Mouse (Mus musculus): ENCODE measurements around the gene Siae. TPM values are rescaled to one million over a fixed set of nuclear protein-coding genes. Genes with fewer than 3 reads are reported as not detected.
A peak's percentile ranks its signal among the peaks of the same experiment; 100 is the strongest.

The Siae gene
- polyA plus RNA-seq, 1 experiment from 2014 or later, result 5.5 TPM

DNA sequence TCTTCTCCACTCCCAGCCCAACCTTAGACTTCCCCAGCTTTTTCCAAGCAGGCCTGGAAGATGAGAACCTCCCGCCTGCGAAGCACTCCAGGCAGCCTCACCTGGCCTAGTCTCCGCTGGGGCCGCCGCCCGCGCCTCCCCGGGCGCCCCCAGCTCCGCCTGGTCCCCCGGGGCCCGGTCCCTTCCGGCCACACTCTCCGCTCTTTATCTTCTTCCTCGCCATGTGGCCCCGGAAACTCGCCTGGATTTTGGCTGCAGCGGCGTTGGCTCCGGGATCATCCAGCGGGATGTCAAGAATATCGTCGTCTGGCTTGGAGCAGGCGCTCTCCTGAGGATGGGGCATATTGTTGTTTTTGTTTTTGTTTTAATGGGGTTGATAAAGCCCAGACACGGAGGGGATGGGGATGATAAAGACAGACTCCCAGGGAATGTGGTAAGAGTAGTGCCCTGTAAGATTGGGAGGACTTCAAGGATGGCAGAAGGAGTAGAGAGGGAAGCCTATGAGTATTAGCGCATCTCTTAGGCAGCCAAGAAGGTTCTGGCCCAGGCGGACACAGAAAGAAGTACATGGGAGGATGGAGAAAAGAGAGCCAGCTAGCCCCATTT is 9.5 kb upstream of the Siae start:
- no peak overlapping the region for H3K4me3 ChIP-seq (ENCODE audit: low read depth, low read length)
- ATAC-seq (ENCODE audit: low read depth), result no peak
- H3K27me3 ChIP-seq (ENCODE audit: control insufficient read depth, insufficient read depth, low read depth, low read length), result peaks cover 1% of the 10 kb centered on the region
- no peak overlapping the region for H3K9ac ChIP-seq (ENCODE audit: low read depth, low read length)
- WGBS (ENCODE audit: insufficient replicate concordance), result 66% methylated on average over 27 of the region's 27 CpGs
- no peak overlapping the region for H3K4me2 ChIP-seq (ENCODE audit: low read depth, low read length)
- H3K36me3 ChIP-seq (ENCODE audit: control insufficient read depth, insufficient read depth), result no peaks in the 10 kb centered on the region
- H3K9me3 ChIP-seq (replicated peaks; ENCODE audit: control insufficient read depth, low read length), result no peaks in the 10 kb centered on the region
- peaks cover 9% of the 10 kb centered on the region for H3K4me1 ChIP-seq (ENCODE audit: control insufficient read depth, low read depth, low read length)
- no peak overlapping the region for H3K27ac ChIP-seq (ENCODE audit: low read length)

DNA sequence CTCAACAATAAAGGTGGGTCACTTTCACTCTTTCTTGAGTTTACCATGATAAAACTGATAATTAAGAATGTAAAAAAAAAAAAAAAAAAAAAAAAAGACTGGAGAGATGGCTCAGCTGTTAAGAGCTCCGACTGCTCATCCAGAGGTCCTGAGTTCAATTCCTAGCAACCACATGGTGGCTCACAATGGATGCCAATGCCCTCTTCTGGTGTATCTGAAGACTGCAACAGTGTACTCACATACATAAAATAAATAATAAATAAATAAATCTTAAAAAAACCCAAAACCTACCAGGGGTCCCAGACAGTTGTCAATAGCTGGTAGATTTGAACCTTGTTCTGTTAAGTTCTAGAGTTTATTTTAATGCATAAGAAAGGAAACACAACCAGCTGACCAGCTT is 8.6 kb upstream of the Siae start:
- 54% methylated on average over 1 of the region's 1 CpGs for WGBS (ENCODE audit: insufficient replicate concordance)
- no peak overlapping the region for H3K9ac ChIP-seq (ENCODE audit: low read depth, low read length)
- H3K27me3 ChIP-seq (ENCODE audit: control insufficient read depth, insufficient read depth, low read depth, low read length), result peaks cover 9% of the 10 kb centered on the region
- ATAC-seq (ENCODE audit: low read depth), result no peak
- no peak overlapping the region for H3K27ac ChIP-seq (ENCODE audit: low read length)
- no peak overlapping the region for H3K4me2 ChIP-seq (ENCODE audit: low read depth, low read length)
- no peak overlapping the region for H3K4me3 ChIP-seq (ENCODE audit: low read depth, low read length)
- no peaks in the 10 kb centered on the region for H3K9me3 ChIP-seq (replicated peaks; ENCODE audit: control insufficient read depth, low read length)
- no peaks in the 10 kb centered on the region for H3K36me3 ChIP-seq (ENCODE audit: control insufficient read depth, insufficient read depth)
- H3K4me1 ChIP-seq (ENCODE audit: control insufficient read depth, low read depth, low read length), result peaks cover 10% of the 10 kb centered on the region

DNA sequence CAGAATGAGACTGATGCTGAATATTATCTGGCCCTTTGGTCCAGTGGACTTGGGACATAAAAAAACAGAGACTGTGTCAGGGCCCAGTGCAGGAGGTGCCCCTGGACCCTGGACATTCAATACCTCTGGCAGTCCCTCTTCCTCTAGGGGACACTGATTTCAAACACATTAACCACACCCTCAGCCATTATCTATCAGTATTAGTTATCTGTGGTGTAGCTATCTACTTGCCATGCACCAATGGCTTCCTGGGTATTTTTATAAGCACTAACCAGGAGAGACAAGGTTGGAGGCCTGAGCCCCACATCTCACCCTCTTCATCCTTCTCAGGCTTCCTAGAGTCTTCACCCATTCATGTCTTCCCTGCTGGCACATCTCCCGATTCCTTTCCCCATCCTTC is 5.1 kb upstream of the Siae start:
- ATAC-seq (ENCODE audit: low read depth), result no peak
- Histone ChIP-seq H3K36me3 (ENCODE audit: control insufficient read depth, insufficient read depth) (no peaks in the 10 kb centered on the region), H3K4me2 (ENCODE audit: low read depth, low read length) (no peak overlapping the region), H3K9ac (ENCODE audit: low read depth, low read length) (no peak overlapping the region), H3K4me1 (ENCODE audit: control insufficient read depth, low read depth, low read length) (peaks cover 17% of the 10 kb centered on the region), H3K9me3 (replicated peaks; ENCODE audit: control insufficient read depth, low read length) (no peaks in the 10 kb centered on the region), H3K4me3 (ENCODE audit: low read depth, low read length) (no peak overlapping the region), H3K27me3 (ENCODE audit: control insufficient read depth, insufficient read depth, low read depth, low read length) (peaks cover 14% of the 10 kb centered on the region), H3K27ac (ENCODE audit: low read length) (no peak overlapping the region)
- WGBS (ENCODE audit: insufficient replicate concordance), result 62% methylated on average over 1 of the region's 1 CpGs

DNA sequence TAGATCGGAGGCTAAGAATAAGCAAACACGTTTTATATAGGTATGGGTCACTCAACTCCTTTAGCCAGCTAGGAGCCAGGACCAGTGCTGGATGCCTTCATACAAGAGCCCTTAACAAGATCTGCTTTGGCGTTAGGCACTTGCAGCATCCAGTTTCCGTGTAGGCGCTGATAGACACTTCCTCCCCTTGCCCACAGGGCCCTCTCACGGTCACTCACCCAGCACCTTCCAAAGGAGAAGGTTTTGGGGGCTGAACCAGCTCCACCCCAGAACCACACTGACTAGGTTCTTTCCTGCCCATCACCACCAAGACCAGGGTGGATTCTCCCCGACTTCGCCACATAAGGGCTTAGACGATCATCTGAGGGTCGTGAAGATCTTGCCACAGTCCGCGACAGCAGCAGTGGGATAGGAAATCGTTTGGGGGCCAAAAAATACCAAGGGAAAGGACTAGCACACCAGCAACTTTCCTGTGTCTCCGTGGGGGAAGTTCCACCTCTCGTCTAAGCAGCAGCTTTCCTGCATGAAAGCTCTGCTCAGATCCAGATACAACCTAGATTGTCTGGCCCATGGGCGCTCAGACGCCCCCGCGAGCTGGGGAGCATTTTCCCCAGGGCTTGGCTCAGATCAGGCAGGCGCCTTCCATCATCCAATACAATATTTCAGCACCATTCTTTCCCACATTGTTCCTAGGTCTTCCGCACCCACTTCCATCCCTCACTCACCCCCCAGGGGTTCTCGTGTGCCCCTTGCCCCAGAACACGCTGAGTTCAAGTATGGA is 3.6 kb upstream of the Siae start:
- peaks cover 14% of the 10 kb centered on the region for H3K27me3 ChIP-seq (ENCODE audit: control insufficient read depth, insufficient read depth, low read depth, low read length)
- H3K4me3 ChIP-seq (ENCODE audit: low read depth, low read length), result peak overlapping the region; percentile 54
- no peaks in the 10 kb centered on the region for H3K36me3 ChIP-seq (ENCODE audit: control insufficient read depth, insufficient read depth)
- WGBS (ENCODE audit: insufficient replicate concordance), result 2% methylated on average over 23 of the region's 23 CpGs
- peaks cover 17% of the 10 kb centered on the region for H3K4me1 ChIP-seq (ENCODE audit: control insufficient read depth, low read depth, low read length)
- peak overlapping the region; percentile 46 for H3K9ac ChIP-seq (ENCODE audit: low read depth, low read length)
- no peak overlapping the region for H3K27ac ChIP-seq (ENCODE audit: low read length)
- no peaks in the 10 kb centered on the region for H3K9me3 ChIP-seq (replicated peaks; ENCODE audit: control insufficient read depth, low read length)
- ATAC-seq (ENCODE audit: low read depth), result no peak
- H3K4me2 ChIP-seq (ENCODE audit: low read depth, low read length), result peak overlapping the region; percentile 82

DNA sequence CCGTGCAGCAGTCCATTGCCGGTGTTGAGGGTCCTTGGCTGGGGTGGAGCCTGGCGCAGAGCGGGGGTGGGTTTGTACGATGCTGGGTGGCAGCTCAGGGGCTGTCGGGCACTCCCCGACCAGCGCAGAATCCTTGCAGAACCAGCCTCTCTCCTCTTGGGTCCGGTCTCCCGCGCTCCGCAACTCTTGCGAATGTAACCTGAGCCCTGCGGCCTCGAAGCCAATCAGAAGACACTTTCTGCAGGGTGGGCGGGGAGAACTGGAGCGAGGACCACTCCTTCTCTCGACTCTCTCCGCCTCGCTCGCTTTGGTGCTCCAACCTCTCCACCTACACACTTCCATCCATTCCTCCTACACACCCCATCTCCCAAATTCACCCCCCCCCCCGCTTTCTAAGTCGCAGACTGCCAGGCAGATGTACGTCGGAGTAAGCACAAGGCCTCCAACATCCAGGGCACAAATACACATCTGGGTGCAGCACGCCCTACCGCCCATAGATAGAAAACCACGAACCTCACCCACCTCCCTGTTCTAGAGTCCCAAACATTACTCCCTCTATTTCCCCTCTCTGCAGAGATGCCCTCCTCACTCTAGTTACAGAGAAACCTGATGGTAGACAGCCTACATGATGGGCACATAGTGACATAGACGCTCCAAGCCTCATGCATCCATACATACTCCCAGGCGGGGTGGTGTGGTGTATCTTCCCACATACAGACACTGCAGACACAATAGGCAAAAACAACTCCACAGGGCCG is 2.8 kb upstream of the Siae start, which contains the start of gene Nrgn:
Gene Nrgn, minus strand, starts transcription at position 369 of the 758 bp plus-strand sequence.
- Histone ChIP-seq H3K9me3 (replicated peaks; ENCODE audit: control insufficient read depth, low read length) (no peaks in the 10 kb centered on the region), H3K4me2 (ENCODE audit: low read depth, low read length) (peak within 1 kb of the TSS; percentile 82), H3K36me3 (ENCODE audit: control insufficient read depth, insufficient read depth) (no peaks in the 10 kb centered on the region), H3K9ac (ENCODE audit: low read depth, low read length) (peak within 1 kb of the TSS; percentile 46), H3K27me3 (ENCODE audit: control insufficient read depth, insufficient read depth, low read depth, low read length) (peaks cover 14% of the 10 kb centered on the region), H3K27ac (ENCODE audit: low read length) (no peak within 1 kb of the TSS), H3K4me1 (ENCODE audit: control insufficient read depth, low read depth, low read length) (peaks cover 17% of the 10 kb centered on the region), H3K4me3 (ENCODE audit: low read depth, low read length) (peak within 1 kb of the TSS; percentile 54)
- 3% methylated on average over 31 of the region's 31 CpGs for WGBS (ENCODE audit: insufficient replicate concordance)
- peak; percentile 86 for ATAC-seq (ENCODE audit: low read depth)

DNA sequence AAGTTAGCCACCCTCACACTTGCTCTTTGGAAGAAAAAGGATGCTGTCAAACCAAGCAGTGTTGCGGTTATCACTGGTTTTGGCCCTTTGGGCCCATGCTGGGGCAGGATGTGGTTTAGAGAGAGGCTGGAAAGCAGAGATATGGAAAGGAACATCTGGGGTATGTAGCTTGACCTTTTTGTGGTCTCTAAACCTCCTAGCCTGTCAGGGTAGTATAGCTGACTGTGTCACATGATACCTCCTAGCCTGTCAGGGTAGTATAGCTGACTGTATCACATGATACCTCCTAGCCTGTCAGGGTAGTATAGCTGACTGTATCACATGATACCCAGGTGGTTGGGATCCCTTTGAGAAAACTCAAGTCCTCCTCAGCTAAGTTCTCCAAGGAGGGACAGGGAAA is 1.2 kb upstream of the Siae start:
- no peak overlapping the region for H3K4me2 ChIP-seq (ENCODE audit: low read depth, low read length)
- H3K9ac ChIP-seq (ENCODE audit: low read depth, low read length), result no peak overlapping the region
- no peaks in the 10 kb centered on the region for H3K36me3 ChIP-seq (ENCODE audit: control insufficient read depth, insufficient read depth)
- no peaks in the 10 kb centered on the region for H3K9me3 ChIP-seq (replicated peaks; ENCODE audit: control insufficient read depth, low read length)
- peaks cover 14% of the 10 kb centered on the region for H3K27me3 ChIP-seq (ENCODE audit: control insufficient read depth, insufficient read depth, low read depth, low read length)
- WGBS (ENCODE audit: insufficient replicate concordance), result 11% methylated on average over 1 of the region's 1 CpGs
- ATAC-seq (ENCODE audit: low read depth), result peak; percentile 67
- no peak overlapping the region for H3K27ac ChIP-seq (ENCODE audit: low read length)
- no peak overlapping the region for H3K4me3 ChIP-seq (ENCODE audit: low read depth, low read length)
- H3K4me1 ChIP-seq (ENCODE audit: control insufficient read depth, low read depth, low read length), result peaks cover 17% of the 10 kb centered on the region

DNA sequence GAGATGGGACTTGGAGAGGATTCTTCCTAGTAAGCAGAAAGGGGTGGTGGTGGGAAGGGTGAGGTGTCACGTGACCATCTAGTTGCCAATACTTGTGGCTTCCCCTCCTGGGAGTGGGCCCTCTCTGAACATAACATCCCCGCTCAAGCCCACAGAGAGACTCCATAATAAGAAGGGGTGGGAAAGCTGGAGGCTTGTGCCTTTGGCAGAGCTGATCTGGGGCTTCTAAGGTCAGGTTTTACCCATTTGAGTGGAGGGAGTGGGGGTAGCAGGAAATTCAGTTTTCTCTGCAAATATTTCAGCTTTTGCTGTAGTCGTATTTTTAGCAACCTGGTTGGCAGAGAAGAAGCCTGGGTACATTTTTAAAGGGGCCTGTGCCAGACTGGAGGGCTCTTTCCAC is 868 bp downstream of the Siae start:
- WGBS (ENCODE audit: insufficient replicate concordance), result 45% methylated on average over 3 of the region's 3 CpGs

DNA sequence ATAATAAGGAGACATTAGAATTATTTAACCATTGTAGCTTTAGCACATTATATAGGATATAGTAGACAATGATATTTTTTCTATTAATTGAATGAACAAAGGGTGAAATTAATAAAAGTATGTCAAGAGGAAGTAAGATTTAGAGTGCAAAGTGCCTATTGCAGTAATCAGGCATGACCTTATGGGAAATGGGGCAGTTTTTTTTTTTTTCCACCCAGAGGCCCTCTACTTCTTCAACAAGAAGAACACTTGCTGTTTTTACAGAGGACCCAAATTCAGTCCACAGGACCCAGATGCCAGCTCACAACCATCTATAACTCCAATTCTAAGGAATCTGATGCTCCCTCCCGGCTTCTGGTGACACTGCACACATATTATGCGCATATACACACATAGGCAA is 5.1 kb downstream of the Siae start:
- H3K27ac ChIP-seq (ENCODE audit: low read length), result no peak overlapping the region
- H3K27me3 ChIP-seq (ENCODE audit: control insufficient read depth, insufficient read depth, low read depth, low read length), result no peaks in the 10 kb centered on the region
- H3K4me1 ChIP-seq (ENCODE audit: control insufficient read depth, low read depth, low read length), result peaks cover 3% of the 10 kb centered on the region
- H3K4me2 ChIP-seq (ENCODE audit: low read depth, low read length), result no peak overlapping the region
- no peak for ATAC-seq (ENCODE audit: low read depth)
- H3K4me3 ChIP-seq (ENCODE audit: low read depth, low read length), result no peak overlapping the region
- 84% methylated on average over 2 of the region's 2 CpGs for WGBS (ENCODE audit: insufficient replicate concordance)
- no peaks in the 10 kb centered on the region for H3K9me3 ChIP-seq (replicated peaks; ENCODE audit: control insufficient read depth, low read length)
- no peak overlapping the region for H3K9ac ChIP-seq (ENCODE audit: low read depth, low read length)
- no peaks in the 10 kb centered on the region for H3K36me3 ChIP-seq (ENCODE audit: control insufficient read depth, insufficient read depth)

More for the DNA sequence above, 868 bp downstream of the Siae start:
- H3K4me3 ChIP-seq (ENCODE audit: low read depth, low read length), result no peak overlapping the region
- H3K9me3 ChIP-seq (replicated peaks; ENCODE audit: control insufficient read depth, low read length), result no peaks in the 10 kb centered on the region
- no peak overlapping the region for H3K27ac ChIP-seq (ENCODE audit: low read length)
- H3K9ac ChIP-seq (ENCODE audit: low read depth, low read length), result no peak overlapping the region
- H3K4me2 ChIP-seq (ENCODE audit: low read depth, low read length), result no peak overlapping the region
- H3K27me3 ChIP-seq (ENCODE audit: control insufficient read depth, insufficient read depth, low read depth, low read length), result peaks cover 10% of the 10 kb centered on the region
- peaks cover 17% of the 10 kb centered on the region for H3K4me1 ChIP-seq (ENCODE audit: control insufficient read depth, low read depth, low read length)
- no peak for ATAC-seq (ENCODE audit: low read depth)
- no peaks in the 10 kb centered on the region for H3K36me3 ChIP-seq (ENCODE audit: control insufficient read depth, insufficient read depth)

DNA sequence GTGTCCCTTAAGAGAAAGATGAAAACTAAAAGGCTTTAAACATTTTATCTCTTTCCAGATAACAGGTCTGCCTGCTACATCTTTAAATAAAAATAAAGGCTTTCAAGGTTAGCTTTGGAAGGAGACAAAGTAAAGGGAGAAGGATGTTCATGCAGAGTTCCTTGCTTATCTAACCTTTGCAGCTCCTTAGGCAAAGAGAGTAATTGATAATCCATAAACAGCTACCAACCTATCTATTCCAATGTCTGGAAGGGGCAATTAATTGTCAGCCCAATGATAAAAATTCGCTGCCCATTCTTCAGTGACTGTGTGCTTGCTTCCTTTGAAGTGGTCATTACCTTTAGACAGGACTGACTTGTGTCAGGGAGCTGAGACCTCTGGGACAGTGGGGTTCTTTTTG is 8.3 kb downstream of the Siae start:
- Histone ChIP-seq H3K9me3 (replicated peaks; ENCODE audit: control insufficient read depth, low read length) (no peaks in the 10 kb centered on the region), H3K27ac (ENCODE audit: low read length) (no peak overlapping the region), H3K4me2 (ENCODE audit: low read depth, low read length) (no peak overlapping the region), H3K9ac (ENCODE audit: low read depth, low read length) (no peak overlapping the region), H3K36me3 (ENCODE audit: control insufficient read depth, insufficient read depth) (no peaks in the 10 kb centered on the region), H3K4me1 (ENCODE audit: control insufficient read depth, low read depth, low read length) (peaks cover 21% of the 10 kb centered on the region), H3K4me3 (ENCODE audit: low read depth, low read length) (no peak overlapping the region), H3K27me3 (ENCODE audit: control insufficient read depth, insufficient read depth, low read depth, low read length) (no peaks in the 10 kb centered on the region)
- no peak for ATAC-seq (ENCODE audit: low read depth)
- 6% methylated on average over 1 of the region's 1 CpGs for WGBS (ENCODE audit: insufficient replicate concordance)
